Mouse (Mus musculus): ENCODE data around the gene Aplp2. TPM values are rescaled to one million over a fixed set of nuclear protein-coding genes. Genes with fewer than 3 reads are reported as not detected.

Gene Aplp2
- total and polyA plus RNA-seq, 2 experiments from 2014 or later: 444 to 466 TPM

DNA sequence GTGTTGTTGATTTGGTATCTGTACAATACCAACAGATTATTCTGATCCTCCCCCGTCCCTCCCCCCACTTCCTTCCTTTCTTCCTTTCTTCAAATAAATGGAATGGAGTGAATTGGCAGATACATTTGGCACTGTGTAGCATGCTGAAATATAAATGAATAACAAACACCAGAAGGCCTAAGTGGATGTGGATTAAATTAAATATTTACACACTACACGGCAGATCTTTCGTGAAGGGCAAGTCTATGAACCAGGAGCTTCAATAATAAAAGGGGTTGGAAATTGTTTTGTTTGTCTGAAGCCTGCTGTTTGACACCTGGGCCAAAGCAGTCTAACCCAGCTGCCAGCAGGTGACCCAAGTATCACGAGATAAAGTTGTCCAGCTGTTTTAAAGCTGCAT lies 23.4 kb upstream of the Aplp2 start:
- Histone ChIP-seq H3K9me3 (ENCODE audit: low read length) (no peaks in the 10 kb centered on the region), H3K27me3 (ENCODE audit: insufficient read depth, low read length) (no peaks in the 10 kb centered on the region), H3K4me1 (ENCODE audit: insufficient read depth, low read length) (no peaks in the 10 kb centered on the region), H3K9ac (replicated peaks; ENCODE audit: low read length) (no peak overlapping the region), H3K4me2 (ENCODE audit: low read depth, low read length) (no peak overlapping the region), H3K36me3 (ENCODE audit: insufficient read depth, low read length) (no peaks in the 10 kb centered on the region), H3K27ac (no peak overlapping the region), H3K4me3 (ENCODE audit: low read length) (no peak overlapping the region)
- DNase-seq (ENCODE audit: low spot score) (no peak), ATAC-seq (no peak)
- no peak for TF ChIP-seq CTCF (IDR thresholded peaks at IDR 0.05; ENCODE audit: low read depth)
- WGBS: 55% methylated on average over 4 of the region's 4 CpGs

DNA sequence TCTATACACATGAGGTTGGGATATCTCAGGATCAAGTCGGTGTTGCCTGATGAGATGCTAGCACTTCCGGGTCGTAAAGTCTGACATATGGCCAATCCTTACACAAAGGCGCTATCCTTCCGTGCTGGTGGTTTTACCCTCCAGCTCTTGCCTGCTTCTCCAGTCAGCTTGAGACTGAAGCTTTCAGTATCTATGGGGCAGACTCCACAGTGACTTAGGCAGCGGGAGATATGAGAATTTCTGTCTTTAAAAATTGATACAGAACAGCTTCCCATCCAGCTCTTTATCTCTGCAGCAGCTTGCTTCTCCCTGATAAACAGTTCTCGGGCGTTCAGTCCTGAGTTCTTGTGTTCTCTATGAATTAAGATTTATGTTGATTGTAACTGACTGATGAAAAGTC lies 14.9 kb upstream of the Aplp2 start:
- TF ChIP-seq CTCF (IDR thresholded peaks at IDR 0.05; ENCODE audit: low read depth): no peak
- no peak overlapping the region for H3K9ac ChIP-seq (replicated peaks; ENCODE audit: low read length)
- H3K27me3 ChIP-seq (ENCODE audit: insufficient read depth, low read length): no peaks in the 10 kb centered on the region
- H3K9me3 ChIP-seq (ENCODE audit: low read length): no peaks in the 10 kb centered on the region
- no peaks in the 10 kb centered on the region for H3K4me1 ChIP-seq (ENCODE audit: insufficient read depth, low read length)
- H3K4me2 ChIP-seq (ENCODE audit: low read depth, low read length): no peak overlapping the region
- H3K27ac ChIP-seq: no peak overlapping the region
- DNase-seq (ENCODE audit: low spot score) (no peak), ATAC-seq (no peak)
- no peaks in the 10 kb centered on the region for H3K36me3 ChIP-seq (ENCODE audit: insufficient read depth, low read length)
- no peak overlapping the region for H3K4me3 ChIP-seq (ENCODE audit: low read length)
- 89% methylated on average over 8 of the region's 8 CpGs for WGBS

DNA sequence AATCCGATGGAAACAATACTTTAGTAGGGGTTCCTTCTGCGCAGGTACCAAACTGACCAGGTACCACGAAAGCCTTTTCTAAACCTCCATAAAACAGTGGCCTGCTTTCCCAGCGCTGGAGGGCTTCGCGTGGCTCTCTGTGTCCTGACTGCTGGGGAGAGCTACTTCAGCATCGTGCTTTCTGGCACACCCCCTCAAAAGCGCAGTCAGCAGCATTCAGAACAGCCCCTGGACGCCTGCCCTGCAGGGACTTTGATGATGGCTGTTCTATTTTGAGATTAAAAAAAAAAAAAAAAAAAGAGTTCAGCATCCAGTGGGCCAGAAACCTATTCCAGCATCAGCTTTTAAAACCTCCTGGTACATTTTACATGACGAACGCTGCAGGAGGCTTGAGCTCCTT lies 14.2 kb upstream of the Aplp2 start:
- H3K27me3 ChIP-seq (ENCODE audit: insufficient read depth, low read length): no peaks in the 10 kb centered on the region
- no peak overlapping the region for H3K27ac ChIP-seq
- DNase-seq (ENCODE audit: low spot score) (no peak), ATAC-seq (no peak)
- no peak overlapping the region for H3K4me2 ChIP-seq (ENCODE audit: low read depth, low read length)
- no peaks in the 10 kb centered on the region for H3K36me3 ChIP-seq (ENCODE audit: insufficient read depth, low read length)
- H3K4me1 ChIP-seq (ENCODE audit: insufficient read depth, low read length): no peaks in the 10 kb centered on the region
- no peak for TF ChIP-seq CTCF (IDR thresholded peaks at IDR 0.05; ENCODE audit: low read depth)
- no peak overlapping the region for H3K9ac ChIP-seq (replicated peaks; ENCODE audit: low read length)
- no peak overlapping the region for H3K4me3 ChIP-seq (ENCODE audit: low read length)
- H3K9me3 ChIP-seq (ENCODE audit: low read length): no peaks in the 10 kb centered on the region
- 73% methylated on average over 11 of the region's 11 CpGs for WGBS

DNA sequence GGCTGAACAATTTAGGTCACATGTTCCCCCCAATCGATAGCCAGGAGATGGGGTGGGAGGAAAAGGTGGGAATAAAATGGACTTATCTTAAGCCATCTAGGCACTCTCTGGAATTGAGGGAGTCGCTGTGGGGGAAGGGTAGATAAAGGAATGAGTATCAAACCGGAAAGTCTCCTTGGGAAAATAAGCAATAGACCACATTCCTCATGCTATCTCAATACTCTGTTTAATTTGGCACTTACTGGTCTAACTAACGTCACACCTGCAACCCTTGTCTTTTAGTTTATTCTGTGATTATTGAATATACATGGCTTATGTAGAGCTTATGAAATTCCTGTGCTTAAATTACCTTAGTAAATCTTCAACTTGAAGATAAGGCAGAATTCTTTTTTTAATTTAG lies 11.9 kb upstream of the Aplp2 start:
- ATAC-seq: no peak
- TF ChIP-seq CTCF (IDR thresholded peaks at IDR 0.05; ENCODE audit: low read depth): no peak
- no peak for DNase-seq (ENCODE audit: low spot score)
- H3K9ac ChIP-seq (replicated peaks; ENCODE audit: low read length): no peak overlapping the region
- H3K36me3 ChIP-seq (ENCODE audit: insufficient read depth, low read length): no peaks in the 10 kb centered on the region
- H3K4me2 ChIP-seq (ENCODE audit: low read depth, low read length): no peak overlapping the region
- no peaks in the 10 kb centered on the region for H3K9me3 ChIP-seq (ENCODE audit: low read length)
- H3K27ac ChIP-seq: no peak overlapping the region
- WGBS: 75% methylated on average over 4 of the region's 4 CpGs
- no peak overlapping the region for H3K4me3 ChIP-seq (ENCODE audit: low read length)
- no peaks in the 10 kb centered on the region for H3K4me1 ChIP-seq (ENCODE audit: insufficient read depth, low read length)
- no peaks in the 10 kb centered on the region for H3K27me3 ChIP-seq (ENCODE audit: insufficient read depth, low read length)

DNA sequence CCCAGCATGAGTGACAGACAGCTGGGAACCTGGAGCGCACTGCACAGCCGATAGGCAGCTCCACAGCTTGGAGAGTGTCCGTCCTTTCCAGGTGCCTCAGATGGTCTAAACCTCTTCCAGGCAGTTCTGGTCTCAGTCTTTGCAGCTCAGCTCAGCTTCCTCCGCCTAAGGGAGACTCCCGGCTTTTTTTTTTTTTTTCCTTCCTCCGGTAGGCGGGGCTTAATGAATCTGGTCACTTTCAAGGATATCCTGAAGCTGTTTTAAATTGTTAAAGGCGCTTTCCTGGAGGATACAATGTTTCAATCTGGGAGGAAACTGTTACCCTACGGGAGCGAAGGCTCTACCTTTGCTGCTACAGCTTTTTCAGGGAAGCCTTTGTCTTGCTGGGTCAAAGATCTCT lies 9.6 kb upstream of the Aplp2 start:
- H3K4me1 ChIP-seq (ENCODE audit: insufficient read depth, low read length): no peaks in the 10 kb centered on the region
- H3K9me3 ChIP-seq (ENCODE audit: low read length): no peaks in the 10 kb centered on the region
- TF ChIP-seq CTCF (IDR thresholded peaks at IDR 0.05; ENCODE audit: low read depth): no peak
- no peak overlapping the region for H3K4me2 ChIP-seq (ENCODE audit: low read depth, low read length)
- WGBS: 34% methylated on average over 10 of the region's 10 CpGs
- no peak overlapping the region for H3K9ac ChIP-seq (replicated peaks; ENCODE audit: low read length)
- no peak overlapping the region for H3K4me3 ChIP-seq (ENCODE audit: low read length)
- no peaks in the 10 kb centered on the region for H3K27me3 ChIP-seq (ENCODE audit: insufficient read depth, low read length)
- ATAC-seq (no peak), DNase-seq (ENCODE audit: low spot score) (no peak)
- H3K27ac ChIP-seq: no peak overlapping the region
- H3K36me3 ChIP-seq (ENCODE audit: insufficient read depth, low read length): no peaks in the 10 kb centered on the region

DNA sequence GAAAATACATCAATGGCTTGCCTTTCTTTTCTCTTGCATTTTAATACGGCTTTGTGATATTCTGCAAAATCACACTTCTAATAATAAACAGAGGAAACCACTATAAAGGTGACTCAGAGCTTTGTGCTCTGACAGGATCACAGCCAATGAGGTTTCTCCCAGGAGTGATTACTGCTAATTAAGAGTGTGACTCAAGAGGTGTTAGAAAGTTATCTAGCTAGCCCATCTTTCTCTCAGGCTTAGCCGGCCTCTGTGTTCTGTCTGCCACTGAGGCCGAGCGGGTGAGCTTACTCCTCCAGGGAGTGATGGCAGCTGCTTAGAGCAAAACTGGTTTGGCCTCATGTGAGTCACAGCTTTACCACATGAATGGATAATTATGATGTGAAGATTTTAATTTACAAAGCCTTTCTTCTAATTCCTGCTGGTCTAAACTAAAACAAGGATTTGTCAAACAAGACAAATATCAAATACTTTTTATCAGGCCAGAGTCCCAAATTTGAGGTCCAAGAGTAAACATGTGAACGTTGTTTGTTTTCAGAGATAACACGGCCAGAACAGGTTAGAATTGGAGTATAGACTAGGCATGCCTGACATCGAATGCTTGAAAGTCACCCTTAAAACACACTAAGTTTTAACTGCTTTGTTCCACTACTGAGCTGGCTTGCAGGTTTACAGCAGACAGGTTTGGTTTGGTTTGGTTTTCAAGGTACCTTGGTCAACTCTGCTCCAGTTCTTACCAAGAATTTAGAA lies 6.2 kb upstream of the Aplp2 start:
- no peaks in the 10 kb centered on the region for H3K36me3 ChIP-seq (ENCODE audit: insufficient read depth, low read length)
- H3K9ac ChIP-seq (replicated peaks; ENCODE audit: low read length): no peak overlapping the region
- DNase-seq (ENCODE audit: low spot score) (no peak), ATAC-seq (no peak)
- H3K27ac ChIP-seq: no peak overlapping the region
- H3K4me1 ChIP-seq (ENCODE audit: insufficient read depth, low read length): no peaks in the 10 kb centered on the region
- H3K4me2 ChIP-seq (ENCODE audit: low read depth, low read length): no peak overlapping the region
- no peaks in the 10 kb centered on the region for H3K27me3 ChIP-seq (ENCODE audit: insufficient read depth, low read length)
- no peaks in the 10 kb centered on the region for H3K9me3 ChIP-seq (ENCODE audit: low read length)
- no peak overlapping the region for H3K4me3 ChIP-seq (ENCODE audit: low read length)
- no peak for TF ChIP-seq CTCF (IDR thresholded peaks at IDR 0.05; ENCODE audit: low read depth)
- 71% methylated on average over 7 of the region's 7 CpGs for WGBS

DNA sequence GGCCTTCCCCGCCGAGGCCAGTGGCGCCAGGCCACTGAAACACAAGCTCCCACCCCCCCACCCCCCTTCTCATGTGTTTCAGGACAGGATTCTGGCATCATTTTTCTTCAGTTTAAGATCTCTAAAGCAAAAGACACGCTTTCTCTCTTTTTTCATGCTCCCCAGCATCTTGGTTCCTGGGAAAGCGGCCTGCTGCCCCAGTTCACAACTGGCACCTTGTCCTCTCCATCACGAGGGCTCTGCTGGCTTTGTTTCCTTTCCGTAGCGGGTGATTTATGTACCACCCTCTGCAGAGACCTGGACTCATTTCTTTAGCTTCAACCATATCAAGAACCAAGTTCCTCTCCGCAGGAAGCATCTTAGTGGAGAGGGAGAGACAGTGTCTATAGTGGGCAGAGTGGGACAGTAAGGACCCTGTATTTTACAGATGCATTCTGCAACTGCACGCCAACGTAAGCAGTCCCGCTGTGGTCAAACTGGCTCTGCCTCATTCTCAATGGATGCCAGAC lies 939 bp upstream of the Aplp2 start:
- peak overlapping the region; percentile 92 for H3K9ac ChIP-seq (replicated peaks; ENCODE audit: low read length)
- no peaks in the 10 kb centered on the region for H3K9me3 ChIP-seq (ENCODE audit: low read length)
- no peak for TF ChIP-seq CTCF (IDR thresholded peaks at IDR 0.05; ENCODE audit: low read depth)
- no peaks in the 10 kb centered on the region for H3K27me3 ChIP-seq (ENCODE audit: insufficient read depth, low read length)
- DNase-seq (ENCODE audit: low spot score) (peak; percentile 50), ATAC-seq (no peak)
- H3K4me3 ChIP-seq (ENCODE audit: low read length): peak overlapping the region; percentile 95
- H3K27ac ChIP-seq: peak overlapping the region; percentile 96
- WGBS: 17% methylated on average over 12 of the region's 12 CpGs
- peak overlapping the region; percentile 78 for H3K4me2 ChIP-seq (ENCODE audit: low read depth, low read length)
- H3K36me3 ChIP-seq (ENCODE audit: insufficient read depth, low read length): no peaks in the 10 kb centered on the region
- H3K4me1 ChIP-seq (ENCODE audit: insufficient read depth, low read length): no peaks in the 10 kb centered on the region; the same call in 1 of the 2 replicates

Measured in hindbrain, postnatal 0 days (tissue).